Mouse (Mus musculus) cerebellum, adult 9-10 months (tissue): Measurements from ENCODE around the gene Obsl1.

Experiments used
- DNase-seq: peaks from one replicate; pipeline ENCODE4 v3.0.0; 2022

Gene Obsl1

GRCm38 (mm10) chr1:75505956-75506831 lies at the start of gene Obsl1:
Obsl1 (minus strand) TSS chr1:75506452.
- DNase-seq = no peak

GRCm38 (mm10) chr1:75555680-75556079 lies 49.4 kb upstream of the Obsl1 start:
- DNase-seq = no peak

- DNase-seq = no peak
Observed at GRCm38 (mm10) chr1:75550586-75550985, 44.3 kb upstream of the Obsl1 start.

GRCm38 (mm10) chr1:75549289-75550279 lies 43.3 kb upstream of the Obsl1 start:
- no peak for DNase-seq

GRCm38 (mm10) chr1:75548871-75549270 lies 42.6 kb upstream of the Obsl1 start:
- no peak for DNase-seq

GRCm38 (mm10) chr1:75548083-75548482 lies 41.8 kb upstream of the Obsl1 start:
- no peak for DNase-seq

GRCm38 (mm10) chr1:75547351-75547750 lies 41.1 kb upstream of the Obsl1 start:
- no peak for DNase-seq

GRCm38 (mm10) chr1:75545965-75546956 lies 40.0 kb upstream of the Obsl1 start, which contains the start of gene Slc4a3:
Slc4a3 (plus strand) TSS chr1:75546266.
- DNase-seq = peak; percentile 81

- no peak for DNase-seq
Observed at GRCm38 (mm10) chr1:75544351-75544750, 38.1 kb upstream of the Obsl1 start.

GRCm38 (mm10) chr1:75541496-75541895 lies 35.2 kb upstream of the Obsl1 start:
- DNase-seq = no peak

GRCm38 (mm10) chr1:75538597-75539190 lies 32.4 kb upstream of the Obsl1 start:
- DNase-seq = no peak

- no peak for DNase-seq
Observed at GRCm38 (mm10) chr1:75537587-75537986, 31.3 kb upstream of the Obsl1 start.

- no peak for DNase-seq
Observed at GRCm38 (mm10) chr1:75533325-75534252, 27.3 kb upstream of the Obsl1 start.

- no peak for DNase-seq
Observed at GRCm38 (mm10) chr1:75532280-75533172, 26.3 kb upstream of the Obsl1 start.

- DNase-seq = no peak
Observed at GRCm38 (mm10) chr1:75530546-75530945, 24.3 kb upstream of the Obsl1 start.

- DNase-seq = no peak
Observed at GRCm38 (mm10) chr1:75524679-75525078, 18.4 kb upstream of the Obsl1 start.

- peak; percentile 91 for DNase-seq
Observed at GRCm38 (mm10) chr1:75521321-75522031, 15.2 kb upstream of the Obsl1 start, which contains the start of gene Stk11ip. Stk11ip (plus strand) TSS chr1:75521529.

- no peak for DNase-seq
Observed at GRCm38 (mm10) chr1:75519576-75519975, 13.3 kb upstream of the Obsl1 start.

- no peak for DNase-seq
Observed at GRCm38 (mm10) chr1:75518427-75518826, 12.2 kb upstream of the Obsl1 start.
